In the genomic region with DNA sequence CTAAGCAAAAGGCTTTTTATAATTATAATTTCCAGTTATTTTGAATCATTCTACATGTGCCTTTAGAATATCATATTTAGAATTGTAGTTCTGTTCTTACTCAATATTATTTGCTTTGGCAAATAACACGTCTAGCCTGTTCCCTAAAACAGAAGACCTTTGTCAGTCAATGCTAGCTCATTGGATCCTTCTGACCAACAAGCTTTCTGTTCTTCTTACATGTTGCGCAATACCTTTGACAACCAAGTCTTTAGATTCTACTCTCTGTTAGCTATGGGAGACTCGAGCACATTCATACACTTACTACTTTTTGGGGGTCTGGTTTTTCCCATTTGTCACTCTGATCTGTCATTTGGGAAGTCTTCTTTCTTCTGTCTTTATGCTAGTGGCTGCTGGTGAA, we compare ENCODE assay signal across 20 mouse cellular contexts.
"Had no signal": no experiment of that assay in that cellular context is flagged by ENCODE, and none has a peak within 500 bp of the region (broad histone marks: within the 10 kb centered on the region; RNA-seq: fewer than 3 reads in every experiment).

No protein-coding gene starts in this region.

- DNase-seq: lung, adult 2 months; lung, postnatal 14 days; lung, postnatal 36 days; retina, postnatal 1 day; right cerebral cortex, adult 18-20 months; right cerebral cortex, postnatal 25 days; right cerebral cortex, postnatal 4 days; spleen, adult 18-20 months; thymus, adult 18-20 months; thymus, postnatal 14 days; thymus, postnatal 36 days had no signal

- H3K9me3 ChIP-seq: lung, embryonic 15.5 days; megakaryocyte, embryonic 14.5 days; midbrain, embryonic 13.5 days; midbrain, embryonic 15.5 days; neural tube, embryonic 13.5 days; neural tube, embryonic 15.5 days had no signal

- H3K27me3 ChIP-seq: lung, embryonic 15.5 days; megakaryocyte, embryonic 14.5 days; midbrain, embryonic 13.5 days; midbrain, embryonic 15.5 days; neural tube, embryonic 13.5 days; neural tube, embryonic 15.5 days had no signal

- ATAC-seq: lung, postnatal 0 days; midbrain, embryonic 13.5 days; midbrain, embryonic 15.5 days had no signal

- H3K4me1 ChIP-seq: lung, embryonic 15.5 days; midbrain, embryonic 13.5 days; midbrain, embryonic 15.5 days; neural tube, embryonic 13.5 days; neural tube, embryonic 15.5 days had no signal

- H3K4me2 ChIP-seq: lung, embryonic 15.5 days; midbrain, embryonic 11.5 days; midbrain, embryonic 13.5 days; midbrain, embryonic 15.5 days; neural tube, embryonic 13.5 days; neural tube, embryonic 15.5 days had no signal

- H3K4me3 ChIP-seq: lung, embryonic 15.5 days; megakaryocyte, embryonic 14.5 days; midbrain, embryonic 13.5 days; midbrain, embryonic 15.5 days; neural tube, embryonic 13.5 days; neural tube, embryonic 15.5 days had no signal

- H3K9ac ChIP-seq: lung, embryonic 15.5 days; midbrain, embryonic 13.5 days; midbrain, embryonic 15.5 days; neural tube, embryonic 13.5 days; neural tube, embryonic 15.5 days had no signal

- H3K27ac ChIP-seq: lung, embryonic 15.5 days; macrophage; midbrain, embryonic 13.5 days; midbrain, embryonic 15.5 days; neural tube, embryonic 13.5 days; neural tube, embryonic 15.5 days had no signal
